Mouse (Mus musculus) naive thymus-derived CD4-positive, alpha-beta T cell, adult 5 months (primary cell): Measurements from ENCODE around the gene Rpa1. TPM values are rescaled to one million over a fixed set of nuclear protein-coding genes. Genes with fewer than 3 reads are reported as not detected.

Source experiments
- polyA plus RNA-seq: library from polyadenylated mRNA; unstranded; fragments of 100-300 nt; shearing (Covaris generic); gene quantifications from one replicate; pipeline ENCODE4 v1.2.1, GENCODE M21; 2017

The Rpa1 gene
- 144 TPM for polyA plus RNA-seq

DNA sequence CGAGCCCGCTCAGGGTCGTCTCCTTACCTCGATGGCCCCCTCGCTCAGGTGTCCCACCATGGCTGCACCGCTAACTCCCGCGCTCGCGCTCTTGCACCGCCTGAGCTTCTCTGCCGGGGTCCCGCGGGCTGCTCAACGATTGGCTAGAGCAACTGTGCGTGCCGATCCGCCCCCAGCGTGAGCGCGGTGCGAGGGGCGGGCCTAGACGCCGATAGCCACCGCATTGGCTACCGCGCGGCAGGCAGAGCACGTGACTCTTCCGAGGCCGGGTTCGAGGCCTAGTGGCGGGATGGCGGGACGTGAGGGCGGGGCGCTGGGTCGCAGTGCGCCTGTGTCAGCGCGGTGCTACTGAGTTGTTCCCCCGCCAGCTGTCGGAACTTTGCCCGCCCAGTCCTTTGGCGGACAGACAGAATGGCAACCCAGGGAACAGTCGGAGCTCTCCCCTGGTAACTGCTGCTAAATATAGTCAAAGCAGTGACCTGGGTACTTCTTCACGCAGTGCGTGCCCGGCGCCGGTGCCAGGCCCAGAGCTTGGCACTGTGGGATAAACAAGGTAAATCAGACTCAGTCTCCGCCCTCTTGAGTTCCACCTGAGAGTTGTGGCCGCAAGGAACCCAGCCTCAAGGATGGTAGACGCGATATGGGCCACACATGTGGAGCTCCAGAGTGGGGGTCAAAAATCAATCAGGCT is at the start of gene Rpa1, which contains the start of gene Smyd4:
Rpa1 (minus strand) TSS at position 126 of the 691 bp plus-strand sequence.
Smyd4 (plus strand) TSS at position 235 of the 691 bp plus-strand sequence.

Other genes with a start within 250 kb of the Rpa1 start
- gene Hic1, start 178.8 kb downstream of the Rpa1 start, polyA plus RNA-seq, result 0.65 TPM
- gene Ovca2, start 169.5 kb downstream of the Rpa1 start, polyA plus RNA-seq, result 17.1 TPM
- gene Dph1, start 157.1 kb downstream of the Rpa1 start, polyA plus RNA-seq, result 19.7 TPM
- 28.6 TPM for gene Rtn4rl1, start 154.5 kb downstream of the Rpa1 start, polyA plus RNA-seq
- 28.6 TPM for gene Smyd4, start 109 bp upstream of the Rpa1 start, polyA plus RNA-seq
- gene Serpinf1, start 74.4 kb upstream of the Rpa1 start, polyA plus RNA-seq, result not detected
- gene Serpinf2, start 91.3 kb upstream of the Rpa1 start, polyA plus RNA-seq, result not detected
- gene Wdr81, start 106.4 kb upstream of the Rpa1 start, polyA plus RNA-seq, result 8.7 TPM
- gene Tlcd2, start 113.4 kb upstream of the Rpa1 start, polyA plus RNA-seq, result 0.73 TPM
- 52.2 TPM for gene Prpf8, start 138.5 kb upstream of the Rpa1 start, polyA plus RNA-seq
- not detected for gene Rilp, start 161.8 kb upstream of the Rpa1 start, polyA plus RNA-seq
- 0.12 TPM for gene Scarf1, start 165.2 kb upstream of the Rpa1 start, polyA plus RNA-seq
- gene Slc43a2, start 183.4 kb upstream of the Rpa1 start, polyA plus RNA-seq, result 45.2 TPM
- gene Pitpna, start 239.8 kb upstream of the Rpa1 start, polyA plus RNA-seq, result 350 TPM